ENCODE assay signal across 8 mouse cellular contexts in the genomic region with DNA sequence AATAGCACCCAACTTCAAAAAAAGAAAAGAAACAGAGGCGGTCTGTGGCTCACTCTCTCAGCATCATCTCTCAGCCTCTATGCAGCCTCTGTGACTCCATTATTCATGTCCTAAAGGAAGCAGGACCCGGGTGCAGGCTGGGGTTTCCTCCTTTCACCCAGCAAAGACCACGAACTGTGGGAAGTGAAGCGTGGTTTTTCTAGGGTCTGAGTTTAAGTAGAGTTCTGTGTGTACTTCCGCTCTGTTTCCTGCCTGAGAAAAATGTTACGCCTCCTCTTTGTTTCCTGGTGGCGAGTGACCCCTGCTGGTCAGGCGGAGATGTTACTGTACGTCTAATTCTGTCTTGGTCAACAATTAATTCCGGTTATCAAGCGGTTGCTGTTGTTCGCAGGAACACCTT.
DNase-seq lines count a peak whose midpoint lies in the region; ATAC-seq and TF ChIP-seq lines count a peak whose summit lies in the region.

No protein-coding gene starts in this region.

- DNase-seq in Patski (ENCODE audit: low read depth, low spot score), result peak; percentile 20
- DNase-seq in cerebellum, postnatal 10 days, result peak; percentile 92
- peak; percentile 80 for DNase-seq in frontal cortex, postnatal 36 days (ENCODE audit: low spot score in 2 of 2)
- DNase-seq in layer of hippocampus, postnatal 36 days, result peak; percentile 73 to 83
- peak; percentile 73 for DNase-seq in lung, postnatal 36 days
- DNase-seq in retina, postnatal 1 day, result peak; percentile 83
- peak; percentile 40 for DNase-seq in urinary bladder, adult 2 months (ENCODE audit: low spot score)

- POLR2A ChIA-PET in Patski (lab: Charles Lee), result no interaction called here

- CTCF ChIA-PET in Patski (lab: Charles Lee), result interaction anchor here (0.7 to 3.4 kb wide), 6 partner anchors 10 to 562 kb away, joined by 3 to 26 read pairs (median 4); no protein-coding TSS in a partner anchor

- in situ Hi-C loops in Patski (cut with MboI; ENCODE audit: low pct_unique_long_range_greater_than_20kb), result loop anchor here (25.0 kb wide), 1 partner anchor 557 kb away; no protein-coding TSS in a partner anchor

- WGBS in hindbrain, embryonic 15.5 days, result 13% methylated on average over 12 of the region's 12 CpGs

- peaks cover 32% of the 10 kb centered on the region for H3K27me3 ChIP-seq in Patski
- no peaks in the 10 kb centered on the region for H3K27me3 ChIP-seq in hindbrain, embryonic 15.5 days

- H3K4me2 ChIP-seq in hindbrain, embryonic 15.5 days, result peak overlapping the region; percentile 46

- H3K4me3 ChIP-seq in hindbrain, embryonic 15.5 days, result peak overlapping the region; percentile 17

- H3K4me1 ChIP-seq in hindbrain, embryonic 15.5 days (replicated peaks), result no peaks in the 10 kb centered on the region

- TF ChIP-seq CTCF in Patski (IDR thresholded peaks at IDR 0.05), result peak; percentile 98

- H3K27ac ChIP-seq in hindbrain, embryonic 15.5 days (replicated peaks), result no peak overlapping the region

- ATAC-seq in Patski, result peak; percentile 86
- ATAC-seq in hindbrain, embryonic 15.5 days (ENCODE audit: low FRiP score, low read depth), result peak; percentile 69

- H3K9me3 ChIP-seq in hindbrain, embryonic 15.5 days, result no peaks in the 10 kb centered on the region

- H3K36me3 ChIP-seq in hindbrain, embryonic 15.5 days, result no peaks in the 10 kb centered on the region

- H3K9ac ChIP-seq in hindbrain, embryonic 15.5 days, result peak overlapping the region; percentile 13; the same call in 1 of the 2 replicates

Comparison
In these comparisons a context has a peak if more than half of its experiments do, and no peak if none do; other contexts are left out.
1. DNase-seq: peak in every context shown above with its lines; median percentile 92 in cerebellum, postnatal 10 days; 83 in retina, postnatal 1 day; 80 in frontal cortex, postnatal 36 days; 78 in layer of hippocampus, postnatal 36 days; 73 in lung, postnatal 36 days; 40 in urinary bladder, adult 2 months; 20 in Patski.